Mouse (Mus musculus): ENCODE measurements around the gene Col25a1. TPM values are rescaled to one million over a fixed set of nuclear protein-coding genes. Genes with fewer than 3 reads are reported as not detected.

Gene Col25a1
- total RNA-seq, 2 experiments from 2014 or later = 22.5 to 26.5 TPM

GRCm38 (mm10) chr3:130576683-130577082 is 445.4 kb downstream of the Col25a1 start:
- intact Hi-C loops (cut with DNase I) = loop anchor here (2.0 to 10.0 kb wide), 2 partner anchors 242 to 482 kb away; no protein-coding TSS in a partner anchor
- no peak for DNase-seq (ENCODE audit: extremely low spot score in 1 of 2, low spot score in 2 of 2)

DNA sequence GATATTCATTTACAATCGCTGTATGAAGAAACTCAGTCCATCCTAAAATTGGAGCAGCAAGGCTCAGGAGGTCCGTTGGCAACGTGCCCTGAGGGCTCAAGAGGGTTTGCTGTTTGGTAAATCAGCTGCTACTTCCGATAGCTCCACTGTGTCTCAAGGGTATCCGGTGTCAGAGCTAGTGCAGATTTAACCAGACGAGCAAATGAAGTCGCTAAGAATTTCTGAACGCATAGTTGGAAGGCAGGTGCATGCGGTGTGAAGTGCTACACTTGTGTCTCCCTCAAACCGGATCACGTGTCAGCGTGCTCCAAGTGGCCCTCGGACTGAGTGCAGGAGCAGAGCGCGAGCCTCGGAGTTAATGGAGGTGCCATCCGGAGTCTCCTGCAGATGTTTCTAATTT is 448.2 kb downstream of the Col25a1 start:
- peak in 1 of 2 experiments; percentile 43 for DNase-seq (ENCODE audit: extremely low spot score in 1 of 2, low spot score in 2 of 2)
- intact Hi-C loops (cut with DNase I) = loop anchor here (10.0 kb wide), 1 partner anchor 245 kb away; no protein-coding TSS in a partner anchor

DNA sequence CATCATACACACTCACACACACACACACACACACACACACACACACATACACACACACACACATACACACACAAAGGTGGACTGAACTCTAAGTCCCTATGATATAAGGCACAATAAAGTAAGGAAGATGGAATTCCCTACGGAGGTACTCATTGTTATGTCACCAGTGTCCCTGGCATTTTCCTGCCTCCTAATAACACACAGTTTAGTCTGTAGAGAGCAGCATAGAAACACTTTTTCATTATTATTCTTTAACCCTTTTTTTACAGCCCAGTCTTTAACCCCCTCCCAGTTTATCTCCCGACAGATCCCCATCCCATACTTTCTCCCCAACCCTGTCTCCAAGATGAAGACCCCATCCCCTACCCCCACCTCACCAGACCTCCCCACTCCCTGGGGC is 450.3 kb downstream of the Col25a1 start:
- intact Hi-C loops (cut with DNase I) = no loop called here
- DNase-seq (ENCODE audit: extremely low spot score in 1 of 2, low spot score in 2 of 2) = no peak

GRCm38 (mm10) chr3:130582903-130583664 is 451.8 kb downstream of the Col25a1 start:
- no peak for DNase-seq (ENCODE audit: extremely low spot score in 1 of 2, low spot score in 2 of 2)
- intact Hi-C loops (cut with DNase I) = no loop called here

- intact Hi-C loops (cut with DNase I) = no loop called here
These were observed 452.7 kb downstream of the Col25a1 start for GRCm38 (mm10) chr3:130584007-130584406.

GRCm38 (mm10) chr3:130595050-130595449 is 463.7 kb downstream of the Col25a1 start:
- intact Hi-C loops (cut with DNase I) = no loop called here
- DNase-seq (ENCODE audit: extremely low spot score in 1 of 2, low spot score in 2 of 2) = no peak

More at GRCm38 (mm10) chr3:130584007-130584406, 452.7 kb downstream of the Col25a1 start:
- DNase-seq (ENCODE audit: extremely low spot score in 1 of 2, low spot score in 2 of 2) = no peak

- intact Hi-C loops (cut with DNase I) = no loop called here
- DNase-seq (ENCODE audit: extremely low spot score in 1 of 2, low spot score in 2 of 2) = no peak
These were observed 470.2 kb downstream of the Col25a1 start for GRCm38 (mm10) chr3:130601491-130601890.

- intact Hi-C loops (cut with DNase I) = loop anchor here (5.0 kb wide), 1 partner anchor 84 kb away; no protein-coding TSS in a partner anchor
- no peak for DNase-seq (ENCODE audit: extremely low spot score in 1 of 2, low spot score in 2 of 2)
These were observed 476.6 kb downstream of the Col25a1 start for GRCm38 (mm10) chr3:130607924-130608323.

DNA sequence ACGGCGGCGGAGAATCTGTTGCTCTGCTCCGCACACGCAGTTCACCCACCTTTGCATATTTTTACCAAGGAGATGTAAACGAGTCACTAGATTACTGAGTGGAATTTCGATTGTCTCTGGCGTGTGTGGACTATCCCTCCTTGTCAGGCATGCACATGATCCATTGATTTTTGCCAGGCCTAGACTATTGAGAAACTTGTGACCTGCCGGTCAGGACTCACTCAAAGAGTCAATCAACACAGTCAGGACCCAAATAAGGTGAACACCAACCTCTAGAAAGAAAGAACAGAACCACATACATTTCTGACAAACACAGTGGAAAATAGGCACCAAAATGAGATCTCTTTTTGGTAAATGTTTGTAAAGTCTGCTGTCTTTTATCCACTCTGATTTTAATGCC is 483.1 kb downstream of the Col25a1 start:
- intact Hi-C loops (cut with DNase I) = no loop called here
- DNase-seq (ENCODE audit: extremely low spot score in 1 of 2, low spot score in 2 of 2) = no peak

DNA sequence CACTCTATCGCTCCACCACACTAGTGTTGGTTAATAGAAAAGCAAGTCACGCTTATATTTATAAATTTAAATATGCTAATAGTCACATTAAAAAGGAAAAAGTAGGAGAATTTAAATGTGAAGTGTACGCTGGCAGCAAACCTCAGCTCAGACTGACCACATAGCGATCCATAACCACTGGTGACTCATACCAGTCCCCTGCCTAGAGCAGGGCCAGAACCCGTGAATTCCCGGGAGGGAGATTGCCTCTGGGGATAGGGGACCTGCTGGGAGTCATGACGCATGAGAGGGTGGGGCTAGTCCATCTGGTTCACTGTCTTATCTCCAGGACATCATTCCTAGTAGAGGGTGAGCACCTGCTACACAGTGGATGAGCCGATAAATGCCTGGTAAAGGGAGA is 484.3 kb downstream of the Col25a1 start:
- DNase-seq (ENCODE audit: extremely low spot score in 1 of 2, low spot score in 2 of 2) = no peak
- intact Hi-C loops (cut with DNase I) = no loop called here

GRCm38 (mm10) chr3:130617439-130617898 is 486.2 kb downstream of the Col25a1 start, which contains the start of gene Etnppl:
Etnppl (plus strand) TSS chr3:130617448.
- DNase-seq (ENCODE audit: extremely low spot score in 1 of 2, low spot score in 2 of 2) = no peak
- intact Hi-C loops (cut with DNase I) = no loop called here

DNA sequence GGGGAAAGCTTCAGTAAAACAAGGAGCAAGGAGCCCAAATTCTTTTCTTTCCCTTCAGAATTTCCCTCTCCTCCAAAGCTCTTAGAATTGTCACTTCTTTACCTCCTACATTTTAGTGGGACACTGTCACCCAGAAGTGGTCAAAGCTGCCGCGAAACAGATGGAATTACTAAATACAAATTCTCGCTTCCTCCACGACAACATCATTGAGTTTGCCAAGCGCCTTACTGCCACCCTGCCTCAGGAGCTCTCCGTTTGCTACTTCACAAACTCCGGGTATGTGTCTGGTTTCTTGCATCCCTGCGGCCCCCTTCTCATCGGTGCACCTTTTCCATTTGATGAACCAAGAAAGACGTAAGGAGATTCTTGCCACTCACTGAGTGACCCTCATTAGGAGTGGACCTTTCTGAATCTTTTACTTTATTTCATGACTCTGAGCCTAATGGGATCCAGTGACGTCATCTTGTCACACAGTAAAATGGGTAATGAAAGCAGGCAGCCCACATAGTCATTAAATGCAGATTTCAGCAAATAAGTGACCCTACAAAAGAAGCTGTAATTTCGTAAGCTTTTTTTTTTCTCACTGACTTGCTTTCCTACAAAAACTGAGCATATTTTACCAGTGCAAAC is 489.3 kb downstream of the Col25a1 start:
- no peak for DNase-seq (ENCODE audit: extremely low spot score in 1 of 2, low spot score in 2 of 2)
- intact Hi-C loops (cut with DNase I) = no loop called here

DNA sequence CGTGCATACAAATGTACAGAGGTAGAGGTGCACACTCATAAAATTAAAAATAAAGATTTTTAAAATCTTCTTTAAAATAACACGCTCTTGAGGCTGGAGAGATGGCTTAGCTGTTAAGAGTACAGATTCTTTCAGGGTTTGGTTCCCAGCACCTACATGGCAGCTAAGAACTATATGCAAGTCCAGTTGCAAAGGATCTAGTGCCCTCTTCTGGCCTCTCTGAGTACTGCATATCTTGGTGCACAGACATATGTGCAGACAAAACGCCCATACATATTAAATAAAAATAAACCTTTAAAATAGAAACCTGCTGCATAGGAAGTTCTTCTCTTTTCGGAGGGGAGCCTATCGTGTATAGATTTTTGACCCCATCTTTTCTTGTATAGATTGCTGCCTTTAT is 497.1 kb downstream of the Col25a1 start:
- intact Hi-C loops (cut with DNase I) = no loop called here
- DNase-seq (ENCODE audit: extremely low spot score in 1 of 2, low spot score in 2 of 2) = no peak

DNA sequence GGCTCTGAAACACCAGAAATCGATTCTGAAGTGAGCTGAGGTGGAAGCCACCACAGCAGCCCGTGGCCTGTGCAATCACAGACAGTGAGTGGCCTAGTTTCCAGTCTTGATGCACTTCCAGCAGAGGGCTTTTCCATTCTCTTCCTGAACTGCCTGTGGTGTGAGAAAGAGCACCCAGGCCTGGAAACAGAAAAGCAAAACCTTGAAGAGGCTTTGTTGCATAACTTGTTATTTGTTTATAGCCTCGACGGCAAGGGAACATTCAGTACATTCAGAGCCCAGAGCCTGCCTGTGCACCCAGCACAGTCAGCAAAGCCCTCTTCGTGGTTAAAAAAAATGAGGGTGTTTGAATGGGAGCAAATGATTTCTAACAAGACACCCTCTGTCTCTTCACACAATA is 502.6 kb downstream of the Col25a1 start:
- DNase-seq (ENCODE audit: extremely low spot score in 1 of 2, low spot score in 2 of 2) = peak in 1 of 2 experiments; percentile 2

DNA sequence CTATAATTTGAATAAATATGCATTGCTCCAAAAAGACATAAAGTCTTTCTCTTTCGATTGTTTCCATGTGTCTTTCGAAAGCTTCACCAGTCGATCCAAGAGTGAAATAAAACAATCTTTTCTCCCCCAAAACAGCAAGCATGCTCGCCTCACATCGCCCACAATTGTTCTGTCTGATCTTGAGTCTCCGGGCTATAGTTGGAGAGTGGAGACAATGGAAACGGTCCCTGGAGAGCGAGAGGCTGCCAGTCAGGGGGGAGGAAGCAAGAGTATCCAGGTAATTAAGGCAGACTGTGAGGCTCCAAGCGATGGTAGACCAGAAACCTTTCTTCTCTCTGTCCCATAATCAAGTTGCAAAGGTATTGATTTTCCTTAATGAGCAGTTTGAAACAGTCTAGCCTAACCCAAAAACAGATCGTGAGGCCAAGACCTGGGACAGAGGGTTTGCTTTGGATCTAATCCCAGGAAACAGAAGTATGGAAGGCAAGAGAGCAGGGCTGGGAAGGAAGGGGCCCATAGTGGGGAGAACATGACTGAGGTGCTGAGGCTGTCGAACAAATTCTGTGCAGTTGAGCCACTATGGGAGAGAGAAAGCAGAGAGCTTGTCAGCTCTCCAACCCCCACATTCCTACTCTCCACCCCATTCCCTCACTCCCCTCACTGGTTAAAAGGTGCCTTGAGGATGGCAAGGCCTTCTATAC is 515.0 kb downstream of the Col25a1 start:
- intact Hi-C loops (cut with DNase I) = no loop called here

More for the DNA sequence above, 502.6 kb downstream of the Col25a1 start:
- intact Hi-C loops (cut with DNase I) = no loop called here

More for the DNA sequence above, 515.0 kb downstream of the Col25a1 start:
- no peak for DNase-seq (ENCODE audit: extremely low spot score in 1 of 2, low spot score in 2 of 2)

Other genes with a start within 250 kb of the Col25a1 start
- 1 to 10 TPM; 5.8 to 6.4 TPM for gene Casp6, start 230.1 kb upstream of the Col25a1 start, total RNA-seq (2021)
- 1 to 10 TPM; 1.8 to 3.3 TPM for gene Mcub, start 161.3 kb upstream of the Col25a1 start, total RNA-seq (2021)
- gene Sec24b, start 69.9 kb upstream of the Col25a1 start, total RNA-seq (2021) = 10 to 100 TPM; 54.3 to 60.6 TPM